Mouse (Mus musculus): ENCODE results near the gene Egfl8. TPM values are rescaled to one million over a fixed set of nuclear protein-coding genes. Genes with fewer than 3 reads are reported as not detected.
A peak's percentile ranks its signal among the peaks of the same experiment; 100 is the strongest.

Gene Egfl8
- polyA plus RNA-seq, 1 experiment from 2014 or later: 0.66 TPM

DNA sequence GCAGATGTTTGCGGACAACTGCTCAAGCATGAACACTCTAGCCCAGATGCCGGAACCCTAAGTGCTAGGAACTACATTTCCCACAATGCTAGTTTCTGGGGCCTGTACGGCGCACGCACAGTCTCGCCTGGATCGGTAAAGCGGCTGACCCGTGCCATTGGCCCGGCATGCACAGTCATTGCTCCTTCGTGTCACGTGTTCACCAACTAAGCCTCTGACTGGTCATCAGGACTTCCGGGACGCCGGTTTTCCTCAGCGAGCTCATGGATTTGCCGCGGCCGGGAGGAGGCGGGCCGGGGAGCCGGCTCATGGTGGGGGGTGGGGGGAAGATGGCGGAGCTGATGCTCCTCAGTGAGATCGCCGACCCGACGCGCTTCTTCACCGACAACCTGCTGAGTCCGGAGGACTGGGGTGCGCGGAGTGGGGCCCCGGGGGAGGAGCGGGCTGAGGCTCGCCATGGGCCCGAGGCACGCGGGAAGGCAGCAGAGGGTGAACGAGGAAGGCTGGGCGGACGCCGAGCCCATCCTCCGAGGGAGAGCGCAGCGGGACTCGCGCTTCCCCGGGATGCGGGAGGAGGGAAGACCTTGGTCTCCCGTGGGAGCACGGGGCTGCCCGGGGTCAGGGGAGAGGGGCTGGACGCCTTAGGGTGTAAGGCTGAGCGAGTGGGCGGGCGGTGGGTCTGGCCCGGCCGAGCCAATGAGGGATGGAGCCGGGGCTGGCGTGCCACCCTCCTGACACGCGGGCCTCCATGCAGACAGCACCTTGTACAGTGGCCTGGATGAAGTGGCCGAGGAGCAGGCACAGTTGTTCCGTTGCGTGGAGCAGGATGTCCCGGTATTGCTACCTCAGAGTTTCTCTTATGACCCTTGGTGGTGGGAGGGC, 31.4 kb upstream of the Egfl8 start, which contains the start of gene Atf6b:
TSS of gene Atf6b (plus strand) at position 241 of the 882 bp plus-strand sequence.
- Histone ChIP-seq H3K27me3 (ENCODE audit: insufficient read depth, low read length) (no peaks in the 10 kb centered on the region), H3K4me1 (ENCODE audit: insufficient read depth) (peaks cover 39% of the 10 kb centered on the region), H3K9me3 (ENCODE audit: low read length) (no peaks in the 10 kb centered on the region), H3K27ac (ENCODE audit: low read depth) (peak within 1 kb of the TSS; percentile 90), H3K36me3 (replicated peaks; ENCODE audit: insufficient read depth, low read length) (peaks cover 12% of the 10 kb centered on the region), H3K4me3 (ENCODE audit: low read depth, low read length) (peak within 1 kb of the TSS; percentile 99), H3K4me2 (ENCODE audit: low read depth, low read length) (peak within 1 kb of the TSS; percentile 94), H3K9ac (replicated peaks) (peak within 1 kb of the TSS; percentile 89)
- TF ChIP-seq EP300 (IDR thresholded peaks at IDR 0.05; ENCODE audit: low read depth) (no peak; the same call in 1 of the 2 replicates), CTCF (IDR thresholded peaks at IDR 0.05; ENCODE audit: low read depth) (no peak)
- DNase-seq (peak; percentile 95), ATAC-seq (peak; percentile 95)
- WGBS (ENCODE audit: insufficient replicate concordance): under 1% methylated on average over 66 of the region's 66 CpGs

DNA sequence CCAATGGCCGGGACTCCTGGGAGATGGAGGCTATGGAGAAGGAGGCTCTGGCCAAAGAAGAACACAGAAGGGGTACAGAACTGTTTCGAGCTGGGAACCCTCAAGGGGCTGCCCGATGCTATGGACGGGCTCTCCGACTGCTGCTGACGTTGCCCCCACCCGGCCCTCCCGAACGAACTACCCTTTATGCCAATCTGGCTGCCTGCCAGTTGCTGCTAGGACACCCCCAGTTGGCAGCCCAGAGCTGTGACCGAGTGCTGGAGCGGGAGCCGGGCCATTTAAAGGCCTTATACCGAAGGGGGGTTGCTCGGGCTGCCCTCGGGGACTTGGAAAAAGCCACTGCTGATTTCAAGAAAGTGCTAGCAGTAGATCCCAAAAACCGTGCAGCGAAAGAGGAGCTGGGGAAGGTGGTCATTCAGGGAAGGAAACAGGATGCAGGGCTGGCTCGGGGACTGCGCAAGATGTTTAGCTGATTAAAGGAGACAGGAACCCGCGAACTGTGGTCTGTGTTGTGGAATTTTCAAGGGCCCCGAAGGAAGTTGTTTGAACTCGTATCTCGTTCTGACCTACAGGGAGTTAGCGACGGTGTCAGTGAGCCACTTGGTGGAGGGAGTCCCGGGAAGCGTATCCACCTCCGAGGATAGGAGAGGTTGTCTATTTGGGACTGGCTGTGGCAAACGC, 30.2 kb upstream of the Egfl8 start:
- 67% methylated on average over 30 of the region's 30 CpGs for WGBS (ENCODE audit: insufficient replicate concordance)
- no peak for TF ChIP-seq CTCF (IDR thresholded peaks at IDR 0.05; ENCODE audit: low read depth)
- TF ChIP-seq EP300 (IDR thresholded peaks at IDR 0.05; ENCODE audit: low read depth): no peak
- Histone ChIP-seq H3K4me3 (ENCODE audit: low read depth, low read length) (peak overlapping the region; percentile 13; the same call in 1 of the 2 replicates), H3K4me2 (ENCODE audit: low read depth, low read length) (peak overlapping the region; percentile 80), H3K27me3 (ENCODE audit: insufficient read depth, low read length) (no peaks in the 10 kb centered on the region), H3K27ac (ENCODE audit: low read depth) (no peak overlapping the region), H3K9ac (replicated peaks) (no peak overlapping the region), H3K4me1 (ENCODE audit: insufficient read depth) (peaks cover 42% of the 10 kb centered on the region), H3K9me3 (ENCODE audit: low read length) (no peaks in the 10 kb centered on the region), H3K36me3 (replicated peaks; ENCODE audit: insufficient read depth, low read length) (peaks cover 9% of the 10 kb centered on the region)
- ATAC-seq (no peak), DNase-seq (no peak)

- peak overlapping the region; percentile 52 for H3K4me3 ChIP-seq (ENCODE audit: low read depth, low read length)
- TF ChIP-seq CTCF (IDR thresholded peaks at IDR 0.05; ENCODE audit: low read depth): no peak
- TF ChIP-seq EP300 (IDR thresholded peaks at IDR 0.05; ENCODE audit: low read depth): no peak
- peaks cover 44% of the 10 kb centered on the region for H3K4me1 ChIP-seq (ENCODE audit: insufficient read depth)
- 52% methylated on average over 10 of the region's 10 CpGs for WGBS (ENCODE audit: insufficient replicate concordance)
- peak overlapping the region; percentile 80 for H3K4me2 ChIP-seq (ENCODE audit: low read depth, low read length)
- H3K27me3 ChIP-seq (ENCODE audit: insufficient read depth, low read length): no peaks in the 10 kb centered on the region
- H3K9ac ChIP-seq (replicated peaks): peak overlapping the region; percentile 64; the same call in 1 of the 2 replicates
- no peak for DNase-seq
- no peak for ATAC-seq
- H3K27ac ChIP-seq (ENCODE audit: low read depth): 0 out of 2 replicates have a peak overlapping the region, but pooled peaks have one; percentile 16
- H3K9me3 ChIP-seq (ENCODE audit: low read length): no peaks in the 10 kb centered on the region
- H3K36me3 ChIP-seq (replicated peaks; ENCODE audit: insufficient read depth, low read length): peaks cover 3% of the 10 kb centered on the region
Measured at GRCm38 (mm10) chr17:34645256-34645829, 29.6 kb upstream of the Egfl8 start.

- Histone ChIP-seq H3K27me3 (ENCODE audit: insufficient read depth, low read length) (no peaks in the 10 kb centered on the region), H3K9me3 (ENCODE audit: low read length) (no peaks in the 10 kb centered on the region), H3K4me3 (ENCODE audit: low read depth, low read length) (peak within 1 kb of the TSS; percentile 52), H3K4me2 (ENCODE audit: low read depth, low read length) (peak within 1 kb of the TSS; percentile 80), H3K9ac (replicated peaks) (peak within 1 kb of the TSS; percentile 64), H3K36me3 (replicated peaks; ENCODE audit: insufficient read depth, low read length) (no peaks in the 10 kb centered on the region; the same call in none of the 2 replicates), H3K4me1 (ENCODE audit: insufficient read depth) (peaks cover 44% of the 10 kb centered on the region), H3K27ac (ENCODE audit: low read depth) (peak within 1 kb of the TSS; percentile 61)
- TF ChIP-seq CTCF (IDR thresholded peaks at IDR 0.05; ENCODE audit: low read depth) (no peak), EP300 (IDR thresholded peaks at IDR 0.05; ENCODE audit: low read depth) (no peak)
- peak; percentile 50 for ATAC-seq
- DNase-seq: peak; percentile 94
- 1% methylated on average over 16 of the region's 16 CpGs for WGBS (ENCODE audit: insufficient replicate concordance)
Measured at GRCm38 (mm10) chr17:34644608-34645007, 28.8 kb upstream of the Egfl8 start, which contains the start of gene Fkbpl. Gene Fkbpl (plus strand): TSS chr17:34644764.

DNA sequence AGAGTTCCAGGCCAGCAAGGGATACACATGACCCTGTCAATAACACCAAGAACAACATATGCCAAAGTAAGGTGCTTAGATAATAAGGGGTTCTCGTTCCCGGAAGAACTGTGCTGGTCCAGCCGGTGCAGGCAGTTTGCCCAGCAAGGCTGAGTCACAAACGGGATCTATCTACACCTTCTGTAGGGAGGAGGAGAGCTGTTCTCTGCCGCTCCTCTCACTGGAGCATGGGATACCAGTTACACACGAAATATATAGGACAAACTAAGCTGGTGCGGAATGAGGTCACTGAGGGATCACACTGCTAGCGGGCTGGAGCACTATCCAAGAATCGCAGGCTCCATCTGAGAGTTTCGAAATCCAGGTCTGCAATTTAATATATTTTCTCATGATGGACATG, 28.2 kb upstream of the Egfl8 start:
- Histone ChIP-seq H3K9ac (replicated peaks) (no peak overlapping the region), H3K9me3 (ENCODE audit: low read length) (no peaks in the 10 kb centered on the region), H3K27me3 (ENCODE audit: insufficient read depth, low read length) (no peaks in the 10 kb centered on the region), H3K4me3 (ENCODE audit: low read depth, low read length) (no peak overlapping the region), H3K36me3 (replicated peaks; ENCODE audit: insufficient read depth, low read length) (no peaks in the 10 kb centered on the region; the same call in none of the 2 replicates), H3K27ac (ENCODE audit: low read depth) (no peak overlapping the region), H3K4me2 (ENCODE audit: low read depth, low read length) (no peak overlapping the region), H3K4me1 (ENCODE audit: insufficient read depth) (peaks cover 44% of the 10 kb centered on the region)
- 79% methylated on average over 10 of the region's 10 CpGs for WGBS (ENCODE audit: insufficient replicate concordance)
- TF ChIP-seq EP300 (IDR thresholded peaks at IDR 0.05; ENCODE audit: low read depth) (no peak), CTCF (IDR thresholded peaks at IDR 0.05; ENCODE audit: low read depth) (no peak)
- ATAC-seq (no peak), DNase-seq (no peak)
